Mouse (Mus musculus) kidney, adult 11 months (tissue): ENCODE results near the gene Gcnt4.
A peak's percentile ranks its signal among the peaks of the same experiment; 100 is the strongest.

ENCODE experiments used
- DNase-seq: peaks from one replicate; pipeline ENCODE4 v3.0.0; 2022

Gcnt4 gene

GRCm38 (mm10) chr13:96993291-96993989 lies 69.0 kb downstream of the Gcnt4 start:
- DNase-seq, result peak; percentile 34

DNA sequence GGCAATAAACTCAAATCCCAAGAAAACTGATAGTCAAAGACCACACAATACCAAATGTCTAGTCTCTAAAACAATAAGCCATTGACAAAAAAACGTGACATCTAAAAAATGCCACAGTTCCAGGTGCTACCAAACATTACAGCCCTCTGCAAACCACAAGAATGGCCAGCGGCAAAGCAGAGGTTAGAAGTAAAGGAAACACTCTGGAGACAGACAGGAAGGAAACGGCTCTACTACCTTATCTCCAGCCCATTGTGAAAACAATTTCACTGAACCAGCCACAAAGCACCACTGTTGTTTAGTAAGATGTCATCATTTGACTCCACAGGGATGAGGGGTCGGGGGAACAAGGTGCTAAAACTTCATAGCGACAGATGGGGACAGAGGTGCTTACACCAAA lies 70.8 kb downstream of the Gcnt4 start:
- DNase-seq, result no peak

- DNase-seq, result no peak
Observed at GRCm38 (mm10) chr13:96997080-96997479, 72.6 kb downstream of the Gcnt4 start.
